Mouse (Mus musculus) megakaryocyte, embryonic 14.5 days (primary cell): ENCODE data around the gene Tmem40.

Source experiments
- FLI1 ChIP-seq: IDR thresholded peaks from 2 replicates; pipeline ENCODE4 v1.6.1; 2012; ENCODE audit warnings: low read length, inconsistent platforms, mixed read lengths
- GATA1 ChIP-seq: IDR thresholded peaks from 3 replicates; pipeline ENCODE4 v1.6.1; 2012; ENCODE audit warnings: mixed read lengths, low read length, inconsistent platforms, borderline replicate concordance

DNA sequence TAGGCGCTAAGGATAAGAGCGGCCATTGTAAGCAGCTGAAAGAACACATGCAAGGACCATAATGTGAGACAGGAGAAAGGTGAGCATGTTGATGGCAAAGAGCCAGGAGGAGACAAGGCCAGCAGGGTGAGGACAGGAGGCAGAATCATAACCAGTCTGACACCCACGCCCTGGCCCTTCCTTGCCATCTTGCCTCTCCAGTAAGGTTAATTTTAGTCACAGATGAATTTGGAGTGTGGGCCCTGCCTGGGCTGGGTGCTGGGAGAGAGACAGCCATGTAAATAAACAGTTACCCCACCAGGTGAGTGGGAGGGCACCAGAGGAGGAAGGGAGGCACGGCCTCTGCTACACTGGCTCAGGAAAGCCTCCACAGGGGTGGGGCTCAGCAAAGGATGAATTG lies 81.1 kb downstream of the Tmem40 start:
- TF ChIP-seq GATA1 = no peak
- TF ChIP-seq FLI1 = no peak
